Mouse (Mus musculus) heart, postnatal 0 days (tissue): ENCODE data around the gene Gm49373.

ENCODE experiments used
- CTCF ChIP-seq: IDR thresholded peaks from 2 replicates; pipeline ENCODE4 v1.5.1; 2016; ENCODE audit warnings: antibody characterized with exemption, control low read depth, low read depth
- EP300 ChIP-seq: IDR thresholded peaks from 2 replicates; pipeline ENCODE4 v1.6.1; 2016; ENCODE audit warnings: antibody characterized with exemption, low read depth

DNA sequence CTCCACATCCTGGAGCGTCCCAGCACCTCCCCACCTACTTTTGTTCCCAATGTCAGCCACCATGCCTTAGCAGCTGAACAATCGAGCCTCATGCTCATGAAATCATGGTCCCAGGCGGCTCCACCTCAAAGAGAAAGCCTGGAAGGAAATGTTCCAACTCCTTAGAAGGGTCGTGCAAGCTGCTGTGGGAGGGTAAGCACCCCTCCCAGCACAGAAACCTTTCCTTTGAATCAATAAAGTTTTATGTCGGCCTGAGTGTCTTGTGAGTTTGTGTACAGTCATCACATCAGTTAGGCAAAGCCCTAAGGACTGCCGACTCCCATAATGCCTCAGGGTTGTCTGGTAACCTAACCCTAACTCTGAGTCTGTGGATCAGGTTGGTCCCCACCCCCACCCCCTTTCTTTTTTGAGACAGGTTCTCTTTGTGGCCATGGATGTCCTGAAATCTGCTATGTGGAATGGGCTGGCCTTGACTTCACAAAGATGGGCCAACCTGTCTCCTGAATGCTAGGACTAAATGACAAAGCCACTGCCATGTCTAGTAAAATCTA, 44.3 kb downstream of the Gm49373 start:
- no peak for TF ChIP-seq CTCF
- no peak for TF ChIP-seq EP300
